Mouse (Mus musculus) heart, postnatal 4 days (tissue): ENCODE data around the gene Atp6v1d. TPM values are rescaled to one million over a fixed set of nuclear protein-coding genes. Genes with fewer than 3 reads are reported as not detected.

Experiments
- DNase-seq: peaks from one replicate; pipeline ENCODE4 v3.0.0; 2021
- total RNA-seq, 2 experiments: library from RNA; stranded (reverse); gene quantifications; 2 replicates each; pipeline ENCODE4 v1.2.3; 2021

Gene Atp6v1d
- total RNA-seq, 2 experiments from 2014 or later, result 89.0 to 90.6 TPM

- DNase-seq, result no peak
These were observed 70.6 kb downstream of the Atp6v1d start for GRCm38 (mm10) chr12:78790791-78791190.

Other genes starting within 250 kb of the Atp6v1d start
- gene Fam71d, start 170.1 kb downstream of the Atp6v1d start, total RNA-seq, result 1 to 10 TPM in 1 of 2 experiments, not detected in 1; 1.0 TPM
- 10 to 100 TPM; 18.4 to 23.8 TPM for gene Mpp5, start 112.7 kb downstream of the Atp6v1d start, total RNA-seq
- 10 to 100 TPM; 81.4 to 84.9 TPM for gene Eif2s1, start 181 bp upstream of the Atp6v1d start, total RNA-seq
- under 1 TPM; 0.45 to 0.54 TPM for gene Plek2, start 45.3 kb upstream of the Atp6v1d start, total RNA-seq
- 1 to 10 TPM; 3.1 to 3.8 TPM for gene Tmem229b, start 146.0 kb upstream of the Atp6v1d start, total RNA-seq
- gene Plekhh1, start 167.5 kb upstream of the Atp6v1d start, total RNA-seq, result 10 to 100 TPM; 10.3 to 13.9 TPM
- gene Pigh, start 228.0 kb upstream of the Atp6v1d start, total RNA-seq, result 1 to 10 TPM; 3.8 to 4.4 TPM